Comparison of ENCODE assay signal across 23 mouse cellular contexts in the genomic region with DNA sequence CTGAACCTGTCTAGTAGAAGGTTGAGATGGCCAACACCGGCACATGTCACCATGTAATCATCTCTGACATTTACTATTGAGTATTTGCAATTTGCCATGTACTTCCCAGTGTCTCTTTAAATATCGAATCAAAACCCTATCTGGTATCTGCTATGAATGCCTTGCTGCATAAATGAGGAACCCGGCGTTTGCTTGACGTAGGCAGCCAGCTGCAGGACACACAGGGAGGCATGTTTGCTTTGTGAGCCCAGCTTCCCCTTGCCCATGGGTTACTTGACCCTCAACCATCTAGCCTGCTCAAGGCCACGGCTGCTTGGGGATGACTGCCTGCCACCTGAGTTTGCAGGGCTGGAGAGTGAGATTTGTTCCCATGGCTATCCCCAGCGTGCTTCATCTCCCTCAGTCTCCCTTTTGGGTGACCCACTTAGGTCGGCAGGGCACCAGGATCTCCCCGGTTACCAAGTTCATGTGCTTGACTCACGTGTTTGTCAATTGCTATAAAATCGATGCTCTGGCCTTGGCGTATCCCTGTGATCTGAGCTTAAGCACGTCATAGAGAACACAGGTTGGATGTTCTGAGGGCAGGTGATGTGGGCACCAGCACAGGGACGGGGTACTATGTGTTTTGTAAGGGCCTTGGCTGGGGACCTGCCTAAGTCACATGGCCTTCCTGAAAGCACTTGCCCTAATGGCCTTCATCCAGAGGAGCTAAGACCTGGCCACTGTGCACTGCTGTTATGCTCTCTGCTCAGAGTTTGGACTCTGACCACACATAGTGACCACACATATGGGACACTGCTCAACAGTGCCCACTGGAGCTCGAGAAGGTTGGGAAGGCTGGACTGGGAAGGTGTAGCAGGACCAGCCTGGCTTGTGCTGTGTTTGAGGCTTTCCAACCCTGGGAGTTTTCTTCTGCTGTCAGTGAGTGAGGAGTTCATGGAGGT. TPM values are rescaled to one million over a fixed set of nuclear protein-coding genes. Genes with fewer than 3 reads are reported as not detected.
DNase-seq lines count a peak whose midpoint lies in the region; TF ChIP-seq lines count a peak whose summit lies in the region.
"Had no signal": no experiment of that assay in that cellular context is flagged by ENCODE, and none has a peak within 500 bp of the region (broad histone marks: within the 10 kb centered on the region; RNA-seq: fewer than 3 reads in every experiment).

No protein-coding gene starts in this region.

- H3K27ac ChIP-seq in layer of hippocampus, adult 2 months = peak overlapping the region; percentile 43; the same call in 1 of the 2 replicates
- H3K27ac ChIP-seq: forebrain, embryonic 10.5 days; heart, embryonic 15.5 days; hindbrain, embryonic 14.5 days; liver, embryonic 13.5 days; midbrain, embryonic 15.5 days; neural tube, embryonic 12.5 days had no signal

- no peak for TF ChIP-seq CTCF in layer of hippocampus, adult 2 months (conservative IDR thresholded peaks at IDR 0.05)

- H3K4me3 ChIP-seq in layer of hippocampus, adult 2 months = 0 out of 2 replicates have a peak overlapping the region, but pooled peaks have one; percentile 11
- H3K4me3 ChIP-seq: forebrain, embryonic 10.5 days; heart, embryonic 15.5 days; liver, embryonic 13.5 days; midbrain, embryonic 15.5 days; neural tube, embryonic 12.5 days had no signal

- peak; percentile 75 for DNase-seq in kidney, adult 11 months
- DNase-seq in kidney, postnatal 14 days = no peak
- no peak for DNase-seq in layer of hippocampus, adult 2 months (ENCODE audit: low spot score in 2 of 2)
- no peak for DNase-seq in layer of hippocampus, adult 9-11 months
- DNase-seq in kidney, postnatal 36 days = peak; percentile 56 to 73
- no peak for DNase-seq in left cerebral cortex, adult 8-10 months (ENCODE audit: low spot score in 2 of 2)
- DNase-seq in right cerebral cortex, adult 2 months (ENCODE audit: low spot score in 2 of 2) = no peak
- DNase-seq: adrenal gland, postnatal 14 days; cerebellum, adult 8-10 months; cerebellum, postnatal 36 days; gastrocnemius, postnatal 25 days; heart, postnatal 4 days; liver, embryonic 13.5 days; lung, embryonic 14.5 days; retina, postnatal 1 day; thymus, postnatal 14 days had no signal

RNA-seq across cellular contexts. Expression of a gene that starts 9.8 kb away (rescaled TPM):
- 10 to 100 TPM; 22.9 to 25.3 TPM for total RNA-seq in layer of hippocampus, adult 2 months (2021)
- 10 to 100 TPM; 16.2 to 18.5 (median 17.1) TPM for total RNA-seq in left cerebral cortex, adult 8-10 months (2022)

RNA-seq across cellular contexts. Expression of a gene that starts 20.8 kb away (rescaled TPM):
- total RNA-seq in layer of hippocampus, adult 2 months (2021) = not detected
- total RNA-seq in left cerebral cortex, adult 8-10 months (2022) = under 1 TPM in 2 of 4 experiments, not detected in 2; 0.14 to 0.15 TPM
- total RNA-seq: adrenal gland, postnatal 14 days; gastrocnemius, postnatal 25 days; heart, postnatal 4 days; layer of hippocampus, postnatal 14 days; left cerebral cortex, postnatal 10 days had no signal

RNA-seq across cellular contexts. Expression of a gene that starts 44.0 kb away (rescaled TPM):
- 10 to 100 TPM; 91.2 to 95.6 TPM for total RNA-seq in layer of hippocampus, adult 2 months (2021)
- total RNA-seq in left cerebral cortex, adult 8-10 months (2022) = 100 to 1,000 TPM in 2 of 4 experiments, 10 to 100 TPM in 2; 92.1 to 104 (median 98.2) TPM

Comparison
In these comparisons a context has a peak if more than half of its experiments do, and no peak if none do; other contexts are left out.
1. DNase-seq: peak in kidney, adult 11 months (single experiment) and kidney, postnatal 36 days (2 of 2); none in kidney, postnatal 14 days (single experiment), layer of hippocampus, adult 2 months (0 of 2), layer of hippocampus, adult 9-11 months (single experiment), left cerebral cortex, adult 8-10 months (0 of 2) and right cerebral cortex, adult 2 months (0 of 2).